Mouse (Mus musculus) olfactory bulb, adult 2 months (tissue): ENCODE measurements around the gene Dmrtc2.

Experiments
- CTCF ChIP-seq: fragments of 200-500 bp; IDR thresholded peaks from 2 replicates; pipeline ENCODE4 v1.5.1; 2012; ENCODE audit warnings: low read depth, mild to moderate bottlenecking, low read length, moderate library complexity; ENCODE audit not compliant: insufficient read depth
- POLR2A ChIP-seq: fragments of 200-500 bp; IDR thresholded peaks from 2 replicates; pipeline ENCODE4 v1.6.1; 2012; ENCODE audit warnings: mild to moderate bottlenecking, low read depth, low read length, moderate library complexity; ENCODE audit not compliant: insufficient read depth

DNA sequence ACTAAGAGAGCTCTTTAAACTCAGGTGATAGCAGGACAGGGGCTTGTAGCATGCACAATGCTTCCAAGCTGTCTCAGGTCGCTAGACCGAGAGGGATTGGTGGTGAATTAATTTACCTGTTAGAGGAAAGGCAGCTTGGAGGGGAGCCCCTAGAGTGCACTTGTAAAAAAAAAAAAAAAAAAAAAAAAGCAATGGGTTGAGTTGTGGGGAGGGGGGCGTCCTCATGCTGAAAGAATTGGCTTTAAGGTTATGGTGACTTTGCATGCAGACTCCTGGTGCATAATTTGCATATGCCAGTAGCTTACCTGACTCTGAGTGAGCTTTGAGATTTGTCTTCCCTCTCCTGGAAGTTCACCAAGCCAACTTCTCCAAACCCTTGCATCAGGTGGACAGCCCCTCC, 29.5 kb upstream of the Dmrtc2 start:
- no peak for TF ChIP-seq CTCF
- TF ChIP-seq POLR2A: no peak
